In genomic region chr5:53485069-53485628, GRCm38 (mm10) we compare ENCODE assay signal across 21 mouse cellular contexts.
"Had no signal": no experiment of that assay in that cellular context is flagged by ENCODE, and none has a peak within 500 bp of the region (broad histone marks: within the 10 kb centered on the region; RNA-seq: fewer than 3 reads in every experiment).

No protein-coding gene starts in this region.

- H3K9ac ChIP-seq: intestine, embryonic 15.5 days; kidney, embryonic 15.5 days; limb, embryonic 12.5 days; limb, embryonic 15.5 days; liver, embryonic 14.5 days; liver, postnatal 0 days; midbrain, embryonic 12.5 days; midbrain, embryonic 15.5 days; neural tube, embryonic 13.5 days; stomach, embryonic 15.5 days had no signal

- H3K36me3 ChIP-seq: intestine, embryonic 15.5 days; kidney, embryonic 15.5 days; limb, embryonic 12.5 days; limb, embryonic 15.5 days; midbrain, embryonic 12.5 days; midbrain, embryonic 15.5 days; neural tube, embryonic 13.5 days; stomach, embryonic 15.5 days had no signal

- DNase-seq: kidney, adult 11 months; kidney, adult 8-10 months; kidney, postnatal 14 days; left cerebral cortex, postnatal 4 days; liver, postnatal 0 days; lung, postnatal 4 days; retina, postnatal 1 day; right cerebral cortex, postnatal 25 days; spleen, adult 18-20 months; thymus, adult 2 months; thymus, postnatal 14 days had no signal

- H3K4me1 ChIP-seq: intestine, embryonic 15.5 days; midbrain, embryonic 12.5 days; midbrain, embryonic 15.5 days; stomach, embryonic 15.5 days had no signal

- H3K27me3 ChIP-seq: intestine, embryonic 15.5 days; kidney, embryonic 15.5 days; limb, embryonic 12.5 days; limb, embryonic 15.5 days; midbrain, embryonic 12.5 days; midbrain, embryonic 15.5 days; neural tube, embryonic 13.5 days; stomach, embryonic 15.5 days had no signal

- H3K9me3 ChIP-seq: intestine, embryonic 15.5 days; kidney, embryonic 15.5 days; limb, embryonic 12.5 days; limb, embryonic 15.5 days; midbrain, embryonic 12.5 days; midbrain, embryonic 15.5 days; neural tube, embryonic 13.5 days; stomach, embryonic 15.5 days had no signal

- H3K27ac ChIP-seq: intestine, embryonic 15.5 days; kidney, embryonic 15.5 days; limb, embryonic 12.5 days; limb, embryonic 15.5 days; liver, embryonic 14.5 days; midbrain, embryonic 12.5 days; midbrain, embryonic 15.5 days; neural tube, embryonic 13.5 days; stomach, embryonic 15.5 days had no signal

- H3K4me3 ChIP-seq: intestine, embryonic 15.5 days; kidney, embryonic 15.5 days; limb, embryonic 12.5 days; limb, embryonic 15.5 days; midbrain, embryonic 12.5 days; midbrain, embryonic 15.5 days; neural tube, embryonic 13.5 days; stomach, embryonic 15.5 days had no signal

- ATAC-seq: intestine, embryonic 15.5 days; liver, postnatal 0 days; midbrain, embryonic 15.5 days had no signal

- H3K4me2 ChIP-seq: intestine, embryonic 15.5 days; kidney, embryonic 15.5 days; limb, embryonic 12.5 days; limb, embryonic 15.5 days; liver, embryonic 11.5 days; midbrain, embryonic 12.5 days; midbrain, embryonic 15.5 days; neural tube, embryonic 13.5 days; stomach, embryonic 15.5 days had no signal
